Mouse (Mus musculus) midbrain, embryonic 15.5 days (tissue): ENCODE data around the gene Gng12. TPM values are rescaled to one million over a fixed set of nuclear protein-coding genes. Genes with fewer than 3 reads are reported as not detected.

Experiments
- ATAC-seq: fragments of 200-750 bp; cut with Nextera tagmentation; replicated peaks from 2 replicates; pipeline ENCODE4 v1.8.0; 2017; ENCODE audit warnings: moderate TSS enrichment
- H3K27ac ChIP-seq: fragments of 300-500 bp; sonication (generic); 2 replicates; pipeline ENCODE4 v1.5.1; 2015; ENCODE audit warnings: mild to moderate bottlenecking, inconsistent platforms
- H3K27me3 ChIP-seq: fragments of 300-500 bp; sonication (generic); replicated peaks from 2 replicates; pipeline ENCODE4 v1.6.1; 2015; ENCODE audit warnings: inconsistent platforms
- H3K36me3 ChIP-seq: fragments of 300-500 bp; sonication (generic); replicated peaks from 2 replicates; pipeline ENCODE4 v1.6.1; 2015; ENCODE audit warnings: inconsistent platforms
- H3K4me1 ChIP-seq: fragments of 300-500 bp; sonication (generic); 2 replicates; pipeline ENCODE4 v1.6.1; 2015; ENCODE audit warnings: inconsistent platforms
- H3K4me2 ChIP-seq: fragments of 300-500 bp; sonication (generic); 2 replicates; pipeline ENCODE4 v1.6.1; 2015; ENCODE audit warnings: inconsistent platforms, mild to moderate bottlenecking, moderate library complexity
- H3K4me3 ChIP-seq: fragments of 300-500 bp; sonication (generic); 2 replicates; pipeline ENCODE4 v1.5.1; 2015; ENCODE audit warnings: mild to moderate bottlenecking, inconsistent platforms
- H3K9ac ChIP-seq: fragments of 300-500 bp; sonication (generic); 2 replicates; pipeline ENCODE4 v1.6.1; 2015; ENCODE audit warnings: mild to moderate bottlenecking, inconsistent platforms
- H3K9me3 ChIP-seq: fragments of 300-500 bp; sonication (generic); 2 replicates; pipeline ENCODE4 v1.6.1; 2016; ENCODE audit warnings: inconsistent platforms
- WGBS: fragments of 180-500 bp; shearing (Covaris S2); methylation state at CpG from one replicate; pipeline ENCODE4 v1.1.7; 2015; ENCODE audit warnings: mixed read lengths; 5-methylcytosine and 5-hydroxymethylcytosine counted together
- polyA plus RNA-seq: library from polyadenylated mRNA; unstranded; fragments of >200 nt; fragmentation: Nextera tagmentation; extraction: Ambion mirVana; gene quantifications from 2 replicates; pipeline ENCODE4 v1.2.1, GENCODE M21; 2015

The Gng12 gene
- polyA plus RNA-seq, 1 experiment from 2014 or later, result 27.9 TPM

- Histone ChIP-seq H3K9me3 (no peaks in the 10 kb centered on the region), H3K4me2 (no peak overlapping the region), H3K4me3 (no peak overlapping the region), H3K27me3 (no peaks in the 10 kb centered on the region), H3K27ac (no peak overlapping the region), H3K36me3 (no peaks in the 10 kb centered on the region), H3K4me1 (no peaks in the 10 kb centered on the region), H3K9ac (no peak overlapping the region)
- 74% methylated on average over 3 of the region's 3 CpGs for WGBS
- ATAC-seq, result no peak
Observed at GRCm38 (mm10) chr6:67056889-67057564, 160.8 kb downstream of the Gng12 start.

GRCm38 (mm10) chr6:67057574-67057973, 161.4 kb downstream of the Gng12 start:
- no peak overlapping the region for H3K4me2 ChIP-seq
- 89% methylated on average over 5 of the region's 5 CpGs for WGBS
- no peaks in the 10 kb centered on the region for H3K9me3 ChIP-seq
- H3K27me3 ChIP-seq, result no peaks in the 10 kb centered on the region
- H3K9ac ChIP-seq, result no peak overlapping the region
- H3K36me3 ChIP-seq, result no peaks in the 10 kb centered on the region
- no peak overlapping the region for H3K4me3 ChIP-seq
- H3K4me1 ChIP-seq, result no peaks in the 10 kb centered on the region
- no peak overlapping the region for H3K27ac ChIP-seq
- ATAC-seq, result no peak

GRCm38 (mm10) chr6:67057991-67058696, 161.9 kb downstream of the Gng12 start:
- no peaks in the 10 kb centered on the region for H3K27me3 ChIP-seq
- H3K27ac ChIP-seq, result no peak overlapping the region
- H3K4me2 ChIP-seq, result no peak overlapping the region
- H3K9ac ChIP-seq, result no peak overlapping the region
- H3K4me1 ChIP-seq, result no peaks in the 10 kb centered on the region
- H3K36me3 ChIP-seq, result no peaks in the 10 kb centered on the region
- ATAC-seq, result no peak
- no peaks in the 10 kb centered on the region for H3K9me3 ChIP-seq
- 91% methylated on average over 7 of the region's 7 CpGs for WGBS
- no peak overlapping the region for H3K4me3 ChIP-seq

GRCm38 (mm10) chr6:67060057-67060456, 163.9 kb downstream of the Gng12 start:
- Histone ChIP-seq H3K27ac (no peak overlapping the region), H3K27me3 (no peaks in the 10 kb centered on the region), H3K9ac (no peak overlapping the region), H3K36me3 (no peaks in the 10 kb centered on the region), H3K4me1 (no peaks in the 10 kb centered on the region), H3K9me3 (no peaks in the 10 kb centered on the region), H3K4me3 (no peak overlapping the region), H3K4me2 (no peak overlapping the region)
- no peak for ATAC-seq
- WGBS, result 87% methylated on average over 5 of the region's 5 CpGs

- Histone ChIP-seq H3K4me1 (no peaks in the 10 kb centered on the region), H3K9me3 (no peaks in the 10 kb centered on the region), H3K9ac (no peak overlapping the region), H3K4me2 (no peak overlapping the region), H3K27ac (no peak overlapping the region), H3K36me3 (no peaks in the 10 kb centered on the region), H3K4me3 (no peak overlapping the region), H3K27me3 (no peaks in the 10 kb centered on the region)
- no peak for ATAC-seq
- 89% methylated on average over 8 of the region's 8 CpGs for WGBS
Observed at GRCm38 (mm10) chr6:67069219-67069762, 173.1 kb downstream of the Gng12 start.

- no peaks in the 10 kb centered on the region for H3K9me3 ChIP-seq
- no peaks in the 10 kb centered on the region for H3K36me3 ChIP-seq
- H3K9ac ChIP-seq, result no peak overlapping the region
- H3K27me3 ChIP-seq, result no peaks in the 10 kb centered on the region
- WGBS, result 63% methylated on average over 9 of the region's 9 CpGs
- H3K4me2 ChIP-seq, result no peak overlapping the region
- no peak for ATAC-seq
- H3K27ac ChIP-seq, result no peak overlapping the region
- H3K4me1 ChIP-seq, result no peaks in the 10 kb centered on the region
- no peak overlapping the region for H3K4me3 ChIP-seq
Observed at GRCm38 (mm10) chr6:67069800-67070315, 173.7 kb downstream of the Gng12 start.

Other genes starting within 250 kb of the Gng12 start
- gene Vmn1r35, start 210.5 kb upstream of the Gng12 start, polyA plus RNA-seq, result not detected in 2 replicates
- gene Vmn1r36, start 177.2 kb upstream of the Gng12 start, polyA plus RNA-seq, result not detected in 2 replicates
- not detected in 2 replicates for gene Vmn1r37, start 167.0 kb upstream of the Gng12 start, polyA plus RNA-seq
- gene Vmn1r38, start 113.8 kb upstream of the Gng12 start, polyA plus RNA-seq, result not detected in 2 replicates
- not detected in 2 replicates for gene Vmn1r39, start 85.8 kb upstream of the Gng12 start, polyA plus RNA-seq
- gene Gadd45a, start 141.1 kb downstream of the Gng12 start, polyA plus RNA-seq, result 17.2 and 17.7 TPM in 2 replicates